Mouse (Mus musculus) frontal cortex, postnatal 14 days (tissue): ENCODE results near the gene Hist1h1e.
"Not testable (repeated sequence)": the region's sequence is repeated elsewhere in the genome, so short reads cannot be mapped to it uniquely, and the experiment has no call there.

Experiments used
- DNase-seq, 2 experiments: peaks; one replicate each; pipeline ENCODE4 v3.0.0; 2022; ENCODE audit warnings: low spot score in 2 of 2

Gene Hist1h1e

DNA sequence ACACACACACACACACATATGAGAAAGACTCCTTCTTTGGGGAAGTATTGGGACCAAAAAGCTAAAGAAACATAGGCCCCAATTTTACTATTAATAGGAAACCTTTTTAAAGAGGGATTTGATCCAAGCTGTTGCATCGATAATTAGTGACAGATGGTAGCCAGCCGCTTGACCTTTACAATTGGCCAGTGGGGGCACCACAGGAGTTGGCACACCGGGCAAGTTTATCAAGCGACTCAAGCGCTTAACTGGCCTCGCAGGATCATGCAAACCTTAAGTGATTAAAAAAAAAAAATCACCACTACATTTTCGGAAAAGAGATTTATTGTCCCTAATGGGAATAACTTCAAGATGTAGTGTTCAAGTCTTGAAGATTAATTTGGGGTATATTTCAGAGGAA lies 29.7 kb downstream of the Hist1h1e start:
- DNase-seq = no peak

DNA sequence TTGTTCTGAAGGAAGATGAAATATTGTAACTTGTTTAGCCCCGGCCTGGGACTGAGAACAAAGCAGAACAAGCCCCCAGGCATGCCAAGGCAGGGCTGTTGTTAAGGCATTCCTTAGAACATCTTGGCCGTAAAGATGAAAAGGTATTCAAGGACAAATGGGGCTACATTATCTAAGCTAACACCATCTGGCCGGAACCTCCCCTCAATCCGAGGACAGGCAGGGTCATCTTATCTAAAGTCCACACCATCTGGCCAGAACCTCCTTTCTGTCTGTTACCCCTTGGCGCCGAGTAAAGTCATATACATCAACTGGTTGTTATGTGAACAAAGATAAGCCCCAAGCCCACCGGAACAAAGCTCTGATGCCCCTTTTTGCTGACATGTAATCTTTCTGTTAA lies 30.5 kb downstream of the Hist1h1e start:
- not testable (repeated sequence) for DNase-seq

DNA sequence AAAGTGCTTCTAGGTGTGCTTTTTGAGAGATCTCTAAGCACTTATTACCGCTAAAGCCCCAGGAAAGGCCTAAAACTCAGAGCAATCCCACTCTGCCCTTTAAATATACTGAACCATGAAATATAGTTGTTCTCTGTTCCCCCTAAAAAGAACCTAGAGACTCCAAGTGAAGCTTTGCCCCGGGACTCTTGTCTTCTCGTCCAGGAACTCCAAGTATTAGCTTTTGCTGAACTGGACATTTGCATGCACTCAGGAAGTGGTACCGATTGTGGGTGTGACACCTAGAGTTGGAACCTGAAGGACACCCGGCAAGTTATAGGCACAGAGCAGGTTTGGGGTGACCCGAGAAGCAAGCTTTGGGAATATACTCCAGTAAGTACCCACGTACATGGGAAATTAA lies 31.2 kb downstream of the Hist1h1e start:
- no peak for DNase-seq

DNA sequence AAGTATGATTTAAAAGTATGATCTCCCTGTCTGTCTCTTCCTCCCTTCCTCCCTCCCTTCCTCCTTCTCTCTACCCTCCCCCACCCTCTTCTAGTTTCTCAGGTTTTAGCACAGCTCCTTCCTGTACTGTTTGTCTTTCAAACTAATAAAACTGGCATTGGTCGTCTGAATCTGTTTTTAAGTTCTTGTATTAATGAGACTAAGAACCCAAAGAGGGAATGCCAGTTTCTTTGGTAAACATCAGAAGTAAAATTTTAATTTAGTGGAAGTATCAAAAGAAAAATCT lies 35.5 kb downstream of the Hist1h1e start:
- no peak for DNase-seq

DNA sequence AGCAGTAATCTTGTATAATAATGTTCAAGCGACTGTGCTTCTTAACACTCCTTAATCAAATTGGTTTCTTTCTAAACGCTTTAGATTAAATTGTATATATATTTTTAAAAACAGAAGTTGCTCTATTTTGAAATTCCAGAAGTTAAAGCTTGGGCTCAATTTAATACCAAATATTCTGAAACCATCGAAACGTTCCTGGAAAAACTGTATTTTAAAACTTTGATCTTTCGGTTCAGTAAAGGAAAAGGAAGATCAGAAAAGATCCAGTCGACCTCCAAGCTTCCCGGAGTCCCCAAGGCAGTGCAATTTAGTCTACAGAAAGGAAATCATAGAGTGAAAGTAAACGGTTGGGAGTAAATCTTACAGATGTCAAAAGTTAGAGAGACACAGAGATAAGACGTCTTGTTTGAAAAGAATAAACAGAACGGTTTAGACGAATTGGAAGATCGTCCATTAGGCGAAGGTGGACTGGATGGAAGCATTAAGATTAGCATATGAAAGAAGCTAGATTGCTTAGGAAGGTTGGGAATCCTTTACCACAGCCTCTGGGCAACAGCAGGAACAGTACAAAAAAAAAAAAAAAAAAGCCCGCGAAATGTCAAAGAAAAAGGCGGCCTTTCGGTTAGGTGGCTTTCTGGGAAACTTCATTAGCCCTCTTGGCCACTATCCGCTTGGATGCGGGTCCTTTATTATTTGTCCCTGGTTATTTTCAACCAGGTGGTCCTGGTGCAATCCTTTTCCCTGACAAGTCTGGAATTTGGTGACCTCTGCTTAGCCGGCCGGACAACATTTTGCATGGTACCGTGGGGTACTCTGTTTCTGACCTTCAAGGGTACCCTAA lies 36.0 kb downstream of the Hist1h1e start:
- no peak for DNase-seq

DNA sequence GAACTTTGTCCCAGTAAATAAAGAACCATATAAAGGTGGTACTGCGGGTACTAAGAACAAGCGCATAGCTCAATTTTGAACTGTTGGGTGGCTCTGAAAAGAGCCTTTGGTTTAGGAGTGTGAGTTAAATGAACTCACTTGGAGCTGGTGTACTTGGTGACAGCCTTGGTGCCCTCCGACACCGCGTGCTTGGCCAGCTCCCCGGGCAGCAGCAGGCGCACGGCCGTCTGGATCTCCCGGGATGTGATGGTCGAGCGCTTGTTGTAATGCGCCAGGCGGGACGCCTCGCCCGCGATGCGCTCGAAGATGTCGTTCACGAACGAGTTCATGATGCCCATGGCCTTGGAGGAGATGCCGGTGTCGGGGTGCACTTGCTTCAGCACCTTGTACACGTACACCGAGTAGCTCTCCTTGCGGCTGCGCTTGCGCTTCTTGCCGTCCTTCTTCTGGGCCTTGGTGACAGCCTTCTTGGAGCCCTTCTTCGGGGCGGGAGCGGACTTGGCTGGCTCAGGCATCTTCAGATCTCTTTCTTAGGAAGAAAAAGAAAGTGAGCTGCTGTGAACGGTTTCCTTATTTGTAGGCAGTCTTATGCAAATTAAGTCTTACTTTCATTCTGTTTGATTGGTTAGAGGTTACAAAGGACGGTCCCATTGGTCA lies 36.8 kb downstream of the Hist1h1e start:
- DNase-seq = peak; percentile 57 to 65

DNA sequence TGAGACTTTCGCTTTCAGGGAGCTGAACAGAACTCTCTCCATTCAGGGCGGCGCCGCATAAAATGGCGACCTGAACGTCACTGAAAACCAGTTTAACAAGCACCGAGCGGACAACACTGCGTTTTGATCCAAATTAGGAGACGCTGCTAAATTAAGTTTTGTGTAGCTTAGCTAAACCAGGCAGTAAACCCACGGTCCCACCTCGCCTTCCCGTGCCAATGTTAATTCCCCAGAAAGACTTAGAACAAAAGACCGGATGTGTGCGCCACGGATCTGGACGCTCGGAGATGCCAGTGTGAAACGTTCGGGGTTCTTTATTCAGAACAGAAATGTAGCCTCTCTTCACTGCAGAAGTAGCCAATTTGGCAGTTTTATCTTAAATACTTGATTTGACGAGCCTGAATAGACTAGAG lies 37.3 kb downstream of the Hist1h1e start:
- peak; percentile 30 to 65 for DNase-seq

DNA sequence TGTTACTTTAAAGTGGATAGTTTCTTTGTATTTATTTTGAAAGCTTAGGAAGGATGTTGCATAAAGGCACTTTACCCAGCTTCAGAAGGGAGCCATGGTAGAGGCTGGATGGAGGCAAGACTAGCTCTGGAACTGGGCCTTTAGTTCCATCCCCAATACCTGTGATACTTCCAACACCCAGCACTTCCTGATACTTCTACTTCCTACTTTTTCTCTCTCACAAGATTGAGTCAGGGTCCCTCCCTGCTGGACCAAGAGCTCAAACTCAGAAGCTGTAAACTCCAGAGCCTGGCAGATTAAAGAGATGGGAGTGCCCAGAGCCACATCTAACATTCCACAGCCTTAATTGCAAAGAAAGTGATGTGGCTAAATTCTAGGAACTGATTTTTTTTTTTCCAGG lies 38.0 kb downstream of the Hist1h1e start:
- DNase-seq = no peak

DNA sequence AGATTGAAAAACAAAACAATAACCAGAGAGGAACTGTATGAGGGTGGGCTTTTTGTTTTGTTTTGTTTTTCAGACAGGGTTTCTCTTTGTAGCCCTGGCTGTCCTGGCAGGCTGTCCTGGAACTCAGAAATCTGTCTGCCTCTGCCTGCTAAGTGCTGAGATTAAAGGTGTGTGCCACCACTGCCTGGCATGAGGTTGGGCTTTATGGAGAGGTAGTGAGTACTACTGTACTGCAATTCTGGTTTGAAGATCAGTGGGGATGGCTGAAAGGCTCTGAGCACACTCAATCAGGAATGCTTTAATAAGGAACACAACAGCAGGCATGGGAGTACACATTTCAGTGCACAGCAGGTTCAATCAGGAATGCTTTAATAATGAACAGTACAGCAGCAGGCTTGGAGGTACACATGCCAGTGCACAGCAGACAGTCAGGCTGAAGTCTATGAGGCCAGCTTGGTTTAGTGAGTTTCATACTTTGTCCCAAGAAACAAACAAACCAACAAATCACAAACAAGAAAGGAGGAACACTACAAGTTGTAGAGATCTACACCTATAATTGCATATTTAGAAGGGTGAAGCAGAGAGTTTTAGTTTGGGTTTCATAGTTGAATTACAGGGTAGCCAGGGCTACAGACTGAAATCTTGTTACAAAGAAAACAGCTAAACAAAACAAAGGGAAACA lies 38.8 kb downstream of the Hist1h1e start:
- DNase-seq = no peak

DNA sequence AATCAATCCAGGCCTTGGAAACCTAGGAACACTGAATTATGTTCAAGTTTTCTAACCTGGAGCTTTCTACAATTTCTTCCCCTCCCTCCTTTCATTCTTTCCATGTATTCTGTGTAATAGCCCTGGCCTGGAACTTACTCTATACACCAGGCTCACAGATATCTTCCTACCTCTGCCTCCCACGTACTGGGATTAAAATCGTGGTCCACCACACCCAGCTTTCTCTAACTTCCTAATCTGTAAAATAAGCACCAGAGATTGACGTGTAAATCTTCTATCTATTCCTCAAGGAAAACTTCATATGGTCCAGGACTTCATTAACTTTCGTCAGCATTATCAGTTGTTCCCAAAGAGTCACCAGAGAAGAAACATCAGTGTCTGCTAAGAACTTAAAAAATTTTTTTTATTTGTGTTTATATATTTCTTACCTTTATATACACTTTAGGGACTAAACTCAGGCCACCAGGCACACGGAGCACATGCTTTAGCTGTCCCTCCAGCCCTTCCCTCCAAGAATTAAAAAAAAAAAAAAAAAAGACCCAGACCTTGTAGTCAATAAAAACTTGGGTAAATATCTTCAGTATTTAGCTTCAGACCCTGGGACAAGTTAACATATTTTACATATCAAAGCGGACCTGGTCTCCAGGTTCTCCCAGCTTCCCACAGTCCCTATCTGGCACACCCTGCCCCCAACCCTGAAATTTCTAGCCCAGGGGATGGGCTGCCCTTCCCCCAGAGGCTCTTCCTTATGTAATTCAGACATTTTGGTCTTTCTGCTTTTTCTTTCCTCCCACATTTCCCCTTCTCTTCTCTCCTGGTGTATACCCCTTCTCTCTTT lies 39.9 kb downstream of the Hist1h1e start:
- no peak for DNase-seq

DNA sequence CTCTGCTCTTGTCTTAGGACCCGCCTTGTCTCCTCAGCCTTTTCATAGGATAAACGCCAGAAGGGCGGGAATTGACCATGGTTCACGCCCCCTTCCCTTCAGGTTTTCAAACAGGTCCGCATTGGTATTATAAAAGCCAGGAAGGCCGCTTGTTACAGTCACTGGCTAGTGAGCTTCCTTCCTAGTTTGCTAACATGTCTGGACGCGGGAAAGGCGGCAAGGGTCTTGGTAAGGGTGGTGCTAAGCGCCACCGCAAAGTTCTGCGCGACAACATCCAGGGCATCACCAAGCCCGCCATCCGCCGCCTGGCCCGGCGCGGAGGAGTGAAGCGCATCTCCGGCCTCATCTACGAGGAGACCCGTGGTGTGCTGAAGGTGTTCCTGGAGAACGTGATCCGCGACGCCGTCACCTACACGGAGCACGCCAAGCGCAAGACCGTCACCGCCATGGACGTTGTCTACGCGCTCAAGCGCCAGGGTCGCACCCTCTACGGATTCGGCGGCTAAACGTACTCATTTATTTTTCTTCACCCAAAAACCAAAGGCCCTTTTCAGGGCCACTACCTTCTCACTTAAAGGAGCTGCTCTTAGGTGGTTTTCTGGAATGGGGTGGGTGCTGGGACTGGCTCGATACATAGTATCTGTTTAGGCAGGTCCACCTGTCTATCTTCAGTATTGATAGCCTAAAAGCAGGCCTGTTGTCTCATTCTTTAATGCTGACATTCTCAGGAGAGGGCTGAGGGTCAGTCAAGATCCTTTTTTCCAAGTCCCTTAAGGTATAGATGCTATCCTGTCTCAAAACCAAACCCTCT lies 40.7 kb downstream of the Hist1h1e start, which contains the start of gene Hist1h4d:
TSS of gene Hist1h4d (plus strand) at position 191 of the 811 bp plus-strand sequence.
- DNase-seq = peak; percentile 97

DNA sequence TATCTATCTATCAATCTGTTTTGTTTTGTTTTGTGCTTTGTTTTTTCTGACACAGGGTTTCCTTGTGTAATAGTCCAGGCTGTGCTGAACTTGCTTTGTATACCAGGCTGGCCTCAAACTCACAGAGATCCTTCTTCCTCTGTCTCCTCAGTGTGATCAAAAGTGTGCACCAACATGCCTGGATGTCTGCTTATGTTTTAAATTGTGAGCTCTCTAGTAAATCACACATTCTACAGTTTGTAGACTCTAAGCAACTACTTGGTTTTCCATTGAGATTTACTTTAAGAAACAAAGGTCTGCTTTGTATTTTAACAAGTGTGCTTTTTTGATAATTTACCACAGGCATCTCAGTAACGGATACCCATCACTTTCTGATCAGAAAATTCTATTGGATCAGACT lies 44.5 kb downstream of the Hist1h1e start:
- DNase-seq = no peak

DNA sequence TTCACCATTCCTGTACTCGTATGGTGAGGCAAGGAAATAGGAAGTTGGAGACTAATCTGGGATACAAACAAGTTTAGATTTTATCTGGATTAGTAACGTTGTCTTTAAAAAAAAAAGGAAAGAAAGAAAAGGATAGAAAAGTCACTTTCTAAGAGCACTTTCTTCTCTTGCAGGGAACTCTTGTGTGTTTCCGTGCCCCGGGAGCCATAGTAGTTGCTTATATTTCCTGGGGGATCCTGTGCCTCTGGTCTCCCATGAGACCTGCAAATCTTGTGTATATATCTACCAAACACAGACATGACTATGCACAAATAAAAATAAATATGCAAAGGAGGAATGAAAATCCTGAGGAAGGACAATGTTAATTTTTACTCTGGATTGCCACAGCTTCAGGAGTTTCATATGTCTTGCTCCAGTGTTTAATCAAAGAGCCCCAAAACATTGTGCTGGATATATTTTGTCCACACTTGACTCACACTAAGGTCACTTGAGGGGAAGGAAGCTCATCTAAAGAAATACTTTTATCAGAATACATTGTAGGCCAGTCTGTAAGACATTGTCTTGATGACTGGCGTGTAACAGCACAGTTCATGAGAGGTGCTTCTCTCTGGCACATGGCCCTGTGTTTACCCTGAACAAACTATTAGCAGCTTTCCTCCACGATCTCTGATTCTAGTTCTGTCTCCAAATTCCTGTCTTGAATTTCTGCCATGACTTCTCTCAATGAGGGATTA lies 45.3 kb downstream of the Hist1h1e start:
- no peak for DNase-seq

DNA sequence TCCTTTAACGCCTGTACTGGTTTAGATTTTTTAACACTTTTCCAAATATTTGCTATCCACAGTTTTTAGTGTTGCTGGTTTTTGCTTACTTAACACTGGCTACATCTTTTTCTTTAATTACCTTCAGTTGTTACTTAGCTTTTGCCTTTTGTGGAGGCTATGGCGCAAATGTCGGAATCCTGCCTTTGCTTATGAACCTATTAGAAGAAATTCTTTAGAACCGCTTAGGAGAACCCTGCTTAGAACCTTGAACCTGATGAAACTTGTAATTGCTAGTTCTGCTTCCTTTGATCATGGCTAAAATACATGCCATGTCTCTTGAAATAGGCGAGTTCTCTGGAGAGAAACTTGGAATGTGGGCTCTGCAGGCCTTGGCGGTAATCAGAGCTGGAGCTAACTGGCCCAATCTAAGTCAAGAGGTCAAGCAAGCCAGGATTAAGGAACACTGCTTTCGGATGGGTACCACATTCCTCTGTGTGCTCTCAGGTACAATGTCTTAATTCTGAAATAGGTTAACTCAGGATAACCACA lies 45.9 kb downstream of the Hist1h1e start:
- DNase-seq = no peak

DNA sequence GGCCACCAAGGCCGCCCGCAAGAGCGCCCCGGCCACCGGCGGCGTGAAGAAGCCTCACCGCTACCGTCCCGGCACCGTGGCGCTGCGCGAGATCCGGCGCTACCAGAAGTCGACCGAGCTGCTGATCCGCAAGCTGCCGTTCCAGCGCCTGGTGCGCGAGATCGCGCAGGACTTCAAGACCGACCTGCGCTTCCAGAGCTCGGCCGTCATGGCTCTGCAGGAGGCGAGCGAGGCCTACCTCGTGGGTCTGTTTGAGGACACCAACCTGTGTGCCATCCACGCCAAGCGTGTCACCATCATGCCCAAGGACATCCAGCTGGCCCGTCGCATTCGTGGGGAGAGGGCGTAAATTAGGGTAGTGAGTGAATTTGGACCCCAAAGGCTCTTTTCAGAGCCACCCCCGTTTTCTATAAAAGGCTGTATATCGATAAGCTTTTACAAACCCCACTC lies 46.5 kb downstream of the Hist1h1e start:
- DNase-seq = not testable (repeated sequence)

DNA sequence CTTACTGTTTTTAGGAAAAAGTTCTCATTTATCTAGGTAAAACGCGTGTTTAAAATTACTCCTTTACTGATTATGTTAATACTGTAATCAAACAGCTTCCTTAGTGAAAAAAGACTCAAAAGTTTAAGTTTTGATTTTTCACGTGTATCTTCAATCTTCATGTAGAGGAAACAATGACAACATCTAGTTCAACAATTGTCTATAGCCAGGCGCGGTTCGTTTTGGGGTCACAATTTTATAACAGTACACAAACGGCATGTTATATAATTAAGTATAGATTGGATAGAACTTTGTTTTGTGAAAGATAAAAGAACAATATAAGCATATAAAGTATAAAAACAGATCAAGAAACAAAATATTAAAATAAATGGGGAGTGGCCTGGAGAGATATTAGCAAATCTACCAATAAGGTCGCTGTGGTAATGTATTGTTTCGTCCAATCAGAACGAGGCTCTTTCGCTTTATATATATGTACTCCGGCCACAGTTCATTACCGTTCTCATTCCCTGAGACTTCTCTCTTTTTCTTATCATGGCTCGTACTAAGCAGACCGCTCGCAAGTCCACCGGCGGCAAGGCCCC lies 47.0 kb downstream of the Hist1h1e start, which contains the start of gene Hist1h3d:
TSS of gene Hist1h3d (plus strand) at position 493 of the 581 bp plus-strand sequence.
- DNase-seq = peak in 1 of 2 experiments; percentile 53

DNA sequence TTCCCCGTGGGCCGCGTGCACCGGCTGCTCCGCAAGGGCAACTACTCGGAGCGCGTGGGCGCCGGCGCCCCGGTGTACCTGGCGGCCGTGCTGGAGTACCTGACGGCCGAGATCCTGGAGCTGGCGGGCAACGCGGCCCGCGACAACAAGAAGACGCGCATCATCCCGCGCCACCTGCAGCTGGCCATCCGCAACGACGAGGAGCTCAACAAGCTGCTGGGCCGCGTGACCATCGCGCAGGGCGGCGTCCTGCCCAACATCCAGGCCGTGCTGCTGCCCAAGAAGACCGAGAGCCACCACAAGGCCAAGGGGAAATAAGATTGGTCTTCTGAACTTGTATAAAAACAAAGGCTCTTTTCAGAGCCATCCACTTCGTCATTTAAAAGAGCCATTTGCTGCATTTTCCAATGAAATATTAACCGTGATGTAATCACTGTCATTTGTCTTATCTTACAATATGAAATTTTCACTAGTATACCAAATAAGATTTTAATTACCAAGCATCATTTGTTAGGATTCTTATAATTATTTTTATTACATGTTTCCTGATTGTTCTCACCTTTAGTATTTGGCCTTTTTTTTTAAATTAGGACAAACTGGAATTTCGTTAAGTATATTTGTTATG lies 47.7 kb downstream of the Hist1h1e start:
- not testable (repeated sequence) for DNase-seq

DNA sequence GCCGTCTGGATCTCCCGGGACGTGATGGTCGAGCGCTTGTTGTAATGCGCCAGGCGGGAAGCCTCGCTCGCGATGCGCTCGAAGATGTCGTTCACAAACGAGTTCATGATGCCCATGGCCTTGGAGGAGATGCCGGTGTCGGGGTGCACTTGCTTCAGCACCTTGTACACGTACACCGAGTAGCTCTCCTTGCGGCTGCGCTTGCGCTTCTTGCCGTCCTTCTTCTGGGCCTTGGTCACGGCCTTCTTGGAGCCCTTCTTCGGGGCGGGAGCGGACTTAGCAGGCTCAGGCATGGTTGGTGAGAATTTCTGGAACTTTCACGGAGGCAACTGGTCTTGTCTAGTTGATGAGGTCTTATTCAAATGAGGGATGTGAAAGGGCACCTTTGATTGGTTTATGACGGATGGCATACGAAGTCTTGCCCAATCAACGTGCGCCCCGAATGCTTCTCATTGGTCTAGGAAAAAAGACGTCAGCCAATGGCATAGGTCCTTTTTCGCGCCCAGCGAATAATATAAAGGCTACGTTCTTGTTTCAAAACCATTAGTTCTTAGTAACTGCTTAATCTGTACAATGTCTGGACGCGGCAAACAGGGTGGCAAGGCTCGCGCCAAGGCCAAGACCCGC lies 48.3 kb downstream of the Hist1h1e start, which contains the start of the genes Hist1h2bf and Hist1h2ad:
TSS of gene Hist1h2bf (minus strand) at position 299 of the 627 bp plus-strand sequence.
TSS of gene Hist1h2ad (plus strand) at position 484 of the 627 bp plus-strand sequence.
- peak; percentile 91 to 96 for DNase-seq
